Mouse (Mus musculus) small intestine, adult 2 months (tissue): Measurements from ENCODE around the gene Irf1. TPM values are rescaled to one million over a fixed set of nuclear protein-coding genes. Genes with fewer than 3 reads are reported as not detected.

Experiments
- H3K27ac ChIP-seq: fragments of 200-500 bp; 2 replicates; pipeline ENCODE4 v1.5.1; 2012; ENCODE audit warnings: low read depth, low read length, control low read depth, inconsistent platforms; ENCODE audit not compliant: insufficient read depth
- H3K27me3 ChIP-seq: fragments of 200-500 bp; 2 replicates; pipeline ENCODE4 v1.6.1; 2012; ENCODE audit warnings: mild to moderate bottlenecking, moderate library complexity, low read length, inconsistent platforms; ENCODE audit not compliant: control insufficient read depth, insufficient read depth
- H3K36me3 ChIP-seq: fragments of 200-500 bp; 2 replicates; pipeline ENCODE4 v1.6.1; 2012; ENCODE audit warnings: mild to moderate bottlenecking, low read length, control low read depth, inconsistent platforms; ENCODE audit not compliant: control insufficient read depth, insufficient read depth
- H3K4me1 ChIP-seq: fragments of 200-500 bp; 2 replicates; pipeline ENCODE4 v1.6.1; 2012; ENCODE audit warnings: low read length, inconsistent platforms, mixed read lengths; ENCODE audit not compliant: control insufficient read depth, insufficient read depth, insufficient read length
- H3K4me3 ChIP-seq: fragments of 200-500 bp; 2 replicates; pipeline ENCODE4 v1.5.1; 2012; ENCODE audit warnings: low read depth, mild to moderate bottlenecking, control low read depth, inconsistent platforms, low read length, moderate library complexity
- CTCF ChIP-seq: fragments of 200-500 bp; IDR thresholded peaks from 2 replicates; pipeline ENCODE4 v1.5.1; 2012; ENCODE audit warnings: low read depth, mild to moderate bottlenecking, control low read depth, inconsistent platforms, low read length, moderate library complexity, mixed read lengths; ENCODE audit not compliant: insufficient replicate concordance, insufficient read length; ENCODE audit errors: extremely low read depth
- POLR2A ChIP-seq: fragments of 200-500 bp; IDR thresholded peaks from 2 replicates; pipeline ENCODE4 v1.6.1; 2012; ENCODE audit warnings: low read depth, mild to moderate bottlenecking, control low read depth, inconsistent platforms, low read length, moderate library complexity
- WGBS: fragments of 180-500 bp; shearing (Covaris S2); methylation state at CpG from one replicate; pipeline ENCODE4 v1.1.7; 2018; 5-methylcytosine and 5-hydroxymethylcytosine counted together
- polyA plus RNA-seq: library from polyadenylated mRNA; depleted of rRNA; stranded (reverse); fragments of >200 nt; gene quantifications from 2 replicates; pipeline ENCODE4 v1.2.3, GENCODE M21; 2012

The Irf1 gene
- polyA plus RNA-seq, 1 experiment, result 233 TPM

DNA sequence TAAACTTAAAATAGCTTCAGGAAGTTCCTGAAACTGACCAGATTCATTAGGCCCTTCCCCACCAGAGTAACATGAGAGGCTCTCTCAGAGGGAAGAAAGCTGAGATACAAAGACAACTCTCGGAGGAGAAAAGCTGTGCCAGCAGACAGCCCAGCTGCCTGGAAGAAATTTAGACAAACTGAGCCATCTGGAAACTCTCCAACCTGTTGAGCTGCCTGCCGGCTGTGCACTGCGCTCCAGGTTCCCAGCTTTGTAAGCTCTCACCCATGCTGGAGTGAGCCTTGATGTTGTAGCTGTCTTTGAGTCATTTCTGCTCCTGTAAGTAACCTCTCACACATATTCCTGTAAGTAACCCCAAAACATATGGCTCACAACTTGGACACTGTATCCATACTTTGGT lies 23.2 kb downstream of the Irf1 start:
- 76% methylated on average over 3 of the region's 3 CpGs for WGBS
- Histone ChIP-seq H3K36me3 (no peaks in the 10 kb centered on the region), H3K27ac (peak overlapping the region; percentile 43), H3K4me3 (no peak overlapping the region), H3K27me3 (no peaks in the 10 kb centered on the region), H3K4me1 (peaks cover 45% of the 10 kb centered on the region)
- TF ChIP-seq CTCF (no peak), POLR2A (no peak)

DNA sequence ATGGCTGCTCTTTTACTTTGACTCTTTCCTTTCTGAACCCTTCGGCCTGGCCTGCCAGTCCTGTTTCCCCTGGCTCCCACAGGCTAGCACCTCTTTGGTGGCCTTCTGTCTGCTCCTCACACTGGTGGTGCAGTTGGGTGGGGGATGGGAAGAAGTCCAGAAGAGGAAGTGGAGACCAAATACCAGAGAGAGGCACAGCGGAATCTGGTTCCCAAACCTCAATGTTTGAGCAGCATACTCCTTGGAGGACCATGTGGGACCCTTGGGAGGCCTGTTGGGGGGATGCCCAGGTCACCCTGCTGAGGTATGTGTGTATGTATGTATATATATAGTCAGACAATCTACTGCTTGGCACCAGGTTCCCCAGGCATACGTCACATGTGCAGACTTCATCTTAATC lies 24.2 kb downstream of the Irf1 start:
- peak overlapping the region; percentile 90 for H3K27ac ChIP-seq
- TF ChIP-seq POLR2A (no peak), CTCF (no peak)
- H3K36me3 ChIP-seq, result no peaks in the 10 kb centered on the region
- 66% methylated on average over 3 of the region's 3 CpGs for WGBS
- H3K27me3 ChIP-seq, result no peaks in the 10 kb centered on the region
- peaks cover 49% of the 10 kb centered on the region for H3K4me1 ChIP-seq
- H3K4me3 ChIP-seq, result no peak overlapping the region

DNA sequence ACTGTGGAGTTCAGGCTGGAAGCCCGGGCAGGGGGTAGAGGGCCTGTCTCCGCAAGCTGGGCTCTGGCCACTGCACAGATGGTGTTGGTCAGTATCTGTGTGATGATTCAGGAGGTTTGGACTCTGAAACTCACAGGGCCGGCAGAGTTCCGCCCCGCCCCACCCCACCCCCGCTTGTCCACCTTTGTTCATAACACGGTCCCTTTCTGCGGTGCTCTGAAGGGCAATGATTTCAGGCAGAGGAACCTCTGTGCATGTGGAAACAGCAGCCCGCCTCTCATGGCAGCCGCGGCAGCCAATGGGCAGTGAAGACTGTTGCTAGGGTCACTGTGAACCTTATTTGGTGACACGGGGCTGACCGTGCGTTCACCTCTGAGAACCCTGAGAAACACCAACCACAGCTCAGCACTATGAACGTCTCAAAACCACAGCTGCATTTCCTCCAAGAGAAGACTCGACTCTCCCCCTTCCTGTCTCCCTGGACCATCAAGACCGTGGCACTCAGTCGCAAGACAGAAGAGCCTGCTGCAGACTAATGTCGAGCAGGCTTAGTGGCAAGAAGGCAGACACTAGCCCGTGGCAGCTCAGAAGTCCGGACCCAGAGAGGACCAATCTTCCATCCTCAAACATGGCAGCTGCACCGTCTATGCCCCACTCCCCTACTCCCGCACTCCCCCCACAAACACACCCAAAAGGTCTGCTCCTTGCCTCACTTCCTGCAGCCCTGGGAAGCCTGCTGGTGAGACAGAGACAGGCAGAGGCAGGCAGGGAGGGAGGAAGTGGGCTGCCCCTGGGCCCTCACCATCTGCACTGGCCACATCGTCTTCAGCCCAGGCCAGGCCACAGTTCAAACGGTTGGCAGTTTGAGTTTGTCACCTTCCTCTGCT lies 25.1 kb downstream of the Irf1 start:
- 10% methylated on average over 25 of the region's 25 CpGs for WGBS
- no peaks in the 10 kb centered on the region for H3K36me3 ChIP-seq
- H3K27me3 ChIP-seq, result no peaks in the 10 kb centered on the region
- peak overlapping the region; percentile 98 for H3K27ac ChIP-seq
- TF ChIP-seq CTCF (peak; percentile 30; the same call in 1 of the 2 replicates), POLR2A (peak; percentile 22; the same call in 1 of the 2 replicates)
- H3K4me1 ChIP-seq, result peaks cover 52% of the 10 kb centered on the region
- H3K4me3 ChIP-seq, result peak overlapping the region; percentile 4; the same call in 1 of the 2 replicates

DNA sequence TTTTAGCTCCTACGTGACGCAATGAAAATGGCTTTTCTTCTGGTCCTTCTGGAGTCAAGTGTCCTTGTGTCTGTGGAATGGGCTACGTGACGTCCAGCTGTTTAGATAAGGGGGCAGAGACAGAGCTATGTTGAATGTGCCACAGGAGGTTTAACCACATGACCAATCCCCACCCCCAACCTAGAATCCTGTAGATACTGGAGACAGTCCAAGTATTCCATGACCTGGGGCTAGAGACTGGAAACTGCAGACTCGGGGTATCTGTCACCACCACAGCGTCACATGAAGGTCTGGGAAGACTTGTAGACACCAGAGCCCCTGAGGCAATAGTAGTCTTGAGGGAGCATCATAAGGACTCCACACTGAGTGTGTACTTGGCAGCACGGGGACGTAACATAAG lies 26.0 kb downstream of the Irf1 start:
- H3K27me3 ChIP-seq, result no peaks in the 10 kb centered on the region
- H3K27ac ChIP-seq, result peak overlapping the region; percentile 98
- H3K36me3 ChIP-seq, result no peaks in the 10 kb centered on the region
- 36% methylated on average over 8 of the region's 8 CpGs for WGBS
- H3K4me3 ChIP-seq, result no peak overlapping the region
- H3K4me1 ChIP-seq, result peaks cover 58% of the 10 kb centered on the region
- TF ChIP-seq CTCF (no peak), POLR2A (no peak)

DNA sequence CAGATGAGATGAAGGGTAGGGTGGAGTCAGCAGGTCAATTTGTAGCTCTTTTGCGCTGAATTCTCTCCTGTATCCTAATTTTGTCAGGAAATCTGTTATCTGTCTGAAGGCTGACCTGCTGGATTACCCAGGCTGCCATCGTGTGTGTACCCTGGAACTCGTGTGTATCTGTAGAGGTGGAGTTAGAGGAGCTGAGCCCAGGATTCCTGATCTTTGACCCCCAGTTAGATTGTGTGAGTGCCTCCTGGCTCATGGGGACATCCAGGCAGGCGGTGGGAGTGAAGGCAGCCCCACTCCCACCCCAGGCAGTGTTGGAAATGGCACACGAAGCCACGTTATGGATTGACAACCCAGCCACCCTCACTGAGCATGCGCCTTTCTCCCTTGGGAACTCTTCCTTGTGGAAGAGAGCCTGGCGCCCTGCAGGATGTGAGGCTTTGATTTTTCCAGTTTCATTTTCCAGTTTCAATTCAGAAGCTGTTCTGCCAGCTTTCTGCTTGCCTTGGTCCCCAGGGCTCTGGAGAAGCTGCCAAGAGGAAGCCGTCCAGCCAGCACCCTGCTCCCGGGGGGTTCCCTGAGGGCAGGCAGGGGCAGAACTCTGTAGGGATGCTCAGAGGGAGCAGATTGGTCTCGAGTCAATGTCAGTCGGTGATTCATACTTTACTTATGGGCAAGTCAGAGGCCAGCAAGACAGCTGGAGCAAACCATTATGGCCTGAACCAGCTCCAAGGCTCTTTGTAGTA lies 26.8 kb downstream of the Irf1 start:
- Histone ChIP-seq H3K36me3 (no peaks in the 10 kb centered on the region), H3K27me3 (no peaks in the 10 kb centered on the region), H3K27ac (peak overlapping the region; percentile 98), H3K4me3 (peak overlapping the region; percentile 23), H3K4me1 (peaks cover 57% of the 10 kb centered on the region)
- no peak; the same call in 1 of the 2 replicates for TF ChIP-seq CTCF
- no peak for TF ChIP-seq POLR2A
- 13% methylated on average over 12 of the region's 12 CpGs for whole genome bisulfite sequencing

DNA sequence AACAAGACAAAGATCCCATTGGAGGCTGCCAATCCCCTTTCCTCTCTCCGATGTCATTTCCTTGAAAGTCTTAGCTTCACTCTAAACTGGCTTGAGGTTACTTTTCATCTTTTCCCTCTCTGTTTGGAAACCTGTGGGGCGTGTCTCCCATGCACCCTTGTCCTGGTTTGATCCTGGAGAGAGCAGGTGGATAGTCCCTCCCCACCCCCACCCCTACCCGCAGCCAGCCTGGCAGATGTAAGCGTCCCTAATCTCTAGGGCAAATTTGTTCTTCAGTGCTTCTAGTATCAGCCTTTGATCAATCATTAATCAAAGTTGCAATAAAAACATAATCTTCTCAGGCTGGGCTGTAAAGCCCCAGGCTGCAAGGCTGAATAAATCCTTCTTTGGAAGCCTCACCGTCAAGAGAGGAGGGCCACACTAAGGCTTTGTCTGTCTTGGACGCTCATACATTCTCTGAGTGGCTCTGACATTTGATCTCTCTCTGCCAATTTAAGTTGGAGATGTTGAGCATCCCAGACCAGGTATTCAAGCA lies 27.6 kb downstream of the Irf1 start:
- H3K27me3 ChIP-seq, result no peaks in the 10 kb centered on the region
- peaks cover 63% of the 10 kb centered on the region for H3K4me1 ChIP-seq
- WGBS, result 36% methylated on average over 6 of the region's 6 CpGs
- H3K4me3 ChIP-seq, result no peak overlapping the region
- no peaks in the 10 kb centered on the region for H3K36me3 ChIP-seq
- H3K27ac ChIP-seq, result peak overlapping the region; percentile 98
- TF ChIP-seq POLR2A, result 0 out of 2 replicates have a peak, but pooled peaks have one; percentile 21
- TF ChIP-seq CTCF, result no peak
